ENCODE assay signal across 15 mouse cellular contexts in the genomic region with DNA sequence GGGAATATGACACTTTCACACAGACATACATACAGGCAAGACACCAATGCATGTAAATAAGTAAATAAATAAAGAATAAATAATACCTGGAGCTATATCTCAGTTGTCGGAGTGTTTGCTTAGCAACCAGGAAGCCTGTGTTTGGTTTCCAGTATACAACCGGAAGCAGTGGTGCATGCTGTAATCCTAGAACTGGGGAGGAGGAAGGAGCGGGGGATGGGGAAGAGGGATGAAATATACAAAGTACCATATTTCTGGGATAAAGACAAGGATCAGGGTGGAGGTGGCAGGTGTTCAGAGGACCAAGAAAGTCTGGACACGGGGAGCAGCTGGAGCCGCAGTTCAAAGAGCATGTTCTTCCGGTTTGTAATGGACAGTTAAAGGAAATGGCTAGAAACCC. TPM values are rescaled to one million over a fixed set of nuclear protein-coding genes. Genes with fewer than 3 reads are reported as not detected.
DNase-seq lines count a peak whose midpoint lies in the region; ATAC-seq and TF ChIP-seq lines count a peak whose summit lies in the region.
"Had no signal": no experiment of that assay in that cellular context is flagged by ENCODE, and none has a peak within 500 bp of the region (broad histone marks: within the 10 kb centered on the region; RNA-seq: fewer than 3 reads in every experiment).

No protein-coding gene starts in this region.

- DNase-seq in gastrocnemius, adult 2 months: no peak
- no peak for DNase-seq in gastrocnemius, postnatal 36 days
- DNase-seq in lung, embryonic 14.5 days: no peak
- no peak for DNase-seq in lung, adult 18-20 months
- peak; percentile 43 for DNase-seq in lung, postnatal 36 days
- no peak for DNase-seq in lung, postnatal 14 days
- DNase-seq in heart, adult 18-20 months: no peak
- DNase-seq: adrenal gland, adult 8-10 months; adrenal gland, postnatal 36 days; gastrocnemius, postnatal 14 days had no signal

- H3K4me1 ChIP-seq in lung, embryonic 14.5 days (ENCODE audit: insufficient read depth): no peaks in the 10 kb centered on the region
- H3K4me1 ChIP-seq: hindbrain, embryonic 15.5 days had no signal

- H3K9me3 ChIP-seq in lung, embryonic 14.5 days (ENCODE audit: low read depth, low read length): no peaks in the 10 kb centered on the region
- H3K9me3 ChIP-seq: embryonic facial prominence, embryonic 12.5 days; heart, embryonic 13.5 days; hindbrain, embryonic 15.5 days had no signal

- WGBS in lung, embryonic 14.5 days: 70% methylated on average over 6 of the region's 6 CpGs

- peak overlapping the region; percentile 55 for H3K4me3 ChIP-seq in gastrocnemius, adult 2 months
- no peak overlapping the region for H3K4me3 ChIP-seq in lung, embryonic 14.5 days (ENCODE audit: low read depth, low read length)
- H3K4me3 ChIP-seq: embryonic facial prominence, embryonic 12.5 days; heart, embryonic 13.5 days; hindbrain, embryonic 15.5 days had no signal

- TF ChIP-seq CTCF in gastrocnemius, adult 2 months (IDR thresholded peaks at IDR 0.05): no peak
- TF ChIP-seq CTCF in lung, embryonic 14.5 days (IDR thresholded peaks at IDR 0.05; ENCODE audit: low read depth): no peak

- no peak overlapping the region for H3K4me2 ChIP-seq in lung, embryonic 14.5 days
- H3K4me2 ChIP-seq: embryonic facial prominence, embryonic 12.5 days; heart, embryonic 13.5 days; hindbrain, embryonic 15.5 days had no signal

- H3K27me3 ChIP-seq in lung, embryonic 14.5 days (ENCODE audit: insufficient read depth, low read length): no peaks in the 10 kb centered on the region

- no peak overlapping the region for H3K27ac ChIP-seq in gastrocnemius, adult 2 months
- no peak overlapping the region for H3K27ac ChIP-seq in lung, embryonic 14.5 days (ENCODE audit: low read depth)
- H3K27ac ChIP-seq: embryonic facial prominence, embryonic 12.5 days; heart, embryonic 13.5 days; hindbrain, embryonic 15.5 days had no signal

- peak; percentile 52; the same call in 1 of the 2 replicates for ATAC-seq in lung, embryonic 14.5 days (ENCODE audit: insufficient read depth)
- ATAC-seq: forebrain, embryonic 16.5 days had no signal

- H3K36me3 ChIP-seq in lung, embryonic 14.5 days (ENCODE audit: insufficient read depth): no peaks in the 10 kb centered on the region
- H3K36me3 ChIP-seq: embryonic facial prominence, embryonic 12.5 days; heart, embryonic 13.5 days; hindbrain, embryonic 15.5 days had no signal

- no peak overlapping the region for H3K9ac ChIP-seq in lung, embryonic 14.5 days
- H3K9ac ChIP-seq: embryonic facial prominence, embryonic 12.5 days; heart, embryonic 13.5 days; hindbrain, embryonic 15.5 days had no signal

- intact Hi-C loops in gastrocnemius, adult 2 months (cut with DNase I): no loop called here
- intact Hi-C loops in gastrocnemius, postnatal 36 days (cut with DNase I): no loop called here

RNA-seq across cellular contexts. Expression of a gene that starts 16.9 kb away (rescaled TPM):
- 1 to 10 TPM in 1 of 2 experiments, under 1 TPM in 1; 0.18 to 1.2 TPM for total RNA-seq in gastrocnemius, adult 2 months (2021)
- under 1 TPM; 0.39 to 0.48 TPM for total RNA-seq in gastrocnemius, postnatal 36 days (2021)
- 42.5 and 48.7 TPM in 2 replicates for polyA plus RNA-seq in lung, embryonic 14.5 days (2014; fragmentation: Nextera tagmentation; extraction: Ambion mirVana)
- 1 to 10 TPM; 2.6 to 3.8 TPM for total RNA-seq in heart, adult 18-20 months (2021)
- total RNA-seq: granulocyte monocyte progenitor cell, adult 5-6 weeks had no signal

RNA-seq across cellular contexts. Expression of a gene that starts 37.1 kb away (rescaled TPM):
- total RNA-seq in gastrocnemius, adult 2 months (2021): 10 to 100 TPM; 26.9 TPM
- total RNA-seq in gastrocnemius, postnatal 36 days (2021): 10 to 100 TPM; 23.7 to 28.2 TPM
- polyA plus RNA-seq in lung, embryonic 14.5 days (2014; fragmentation: Nextera tagmentation; extraction: Ambion mirVana): 119 and 120 TPM in 2 replicates
- 10 to 100 TPM; 38.9 to 39.8 TPM for total RNA-seq in heart, adult 18-20 months (2021)
